17 mouse cellular contexts compared by ENCODE assay signal in the genomic region with DNA sequence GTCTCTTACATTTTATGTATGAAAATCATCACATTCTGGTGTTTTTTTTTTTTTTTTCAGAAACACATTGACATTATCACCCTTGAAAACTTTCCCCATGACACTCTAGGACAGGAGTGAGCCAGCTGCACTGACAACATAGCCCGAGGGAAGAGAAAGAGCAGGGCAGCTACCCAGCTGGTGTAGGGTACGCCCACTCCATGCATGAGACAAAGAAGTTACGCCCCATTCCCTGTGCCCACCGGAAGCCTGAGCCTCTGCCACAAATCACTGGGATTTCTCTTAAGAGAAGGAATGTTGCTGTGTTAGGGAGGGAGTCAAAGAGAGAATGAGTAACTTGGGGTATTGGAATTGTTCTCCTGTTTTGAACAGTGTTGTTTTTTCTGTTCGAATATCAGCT.
DNase-seq lines count a peak whose midpoint lies in the region; TF ChIP-seq lines count a peak whose summit lies in the region.
"Had no signal": no experiment of that assay in that cellular context is flagged by ENCODE, and none has a peak within 500 bp of the region (broad histone marks: within the 10 kb centered on the region; RNA-seq: fewer than 3 reads in every experiment).

No protein-coding gene starts in this region.

- H3K27me3 ChIP-seq in embryonic facial prominence, embryonic 10.5 days (replicated peaks; ENCODE audit: low read depth, poor library complexity, severe bottlenecking), result no peaks in the 10 kb centered on the region
- H3K27me3 ChIP-seq in kidney, adult 2 months (replicated peaks; ENCODE audit: control insufficient read depth, insufficient read depth, low read length), result no peaks in the 10 kb centered on the region; the same call in 1 of the 2 replicates
- H3K27me3 ChIP-seq: intestine, embryonic 15.5 days; liver, embryonic 15.5 days had no signal

- H3K27ac ChIP-seq in embryonic facial prominence, embryonic 10.5 days (replicated peaks), result no peak overlapping the region
- no peak overlapping the region for H3K27ac ChIP-seq in kidney, adult 2 months (ENCODE audit: insufficient read depth, low read depth, low read length)
- H3K27ac ChIP-seq: intestine, embryonic 15.5 days; liver, embryonic 15.5 days had no signal

- no peaks in the 10 kb centered on the region for H3K9me3 ChIP-seq in embryonic facial prominence, embryonic 10.5 days
- H3K9me3 ChIP-seq: intestine, embryonic 15.5 days; liver, embryonic 15.5 days had no signal

- WGBS in embryonic facial prominence, embryonic 10.5 days, result 32% methylated on average over 5 of the region's 5 CpGs
- 46% methylated on average over 5 of the region's 5 CpGs for WGBS in kidney, adult 2 months

- H3K36me3 ChIP-seq in embryonic facial prominence, embryonic 10.5 days (replicated peaks), result no peaks in the 10 kb centered on the region
- no peaks in the 10 kb centered on the region for H3K36me3 ChIP-seq in kidney, adult 2 months (ENCODE audit: control insufficient read depth, insufficient read depth, low read length)
- H3K36me3 ChIP-seq: intestine, embryonic 15.5 days; liver, embryonic 15.5 days had no signal

- H3K4me1 ChIP-seq in embryonic facial prominence, embryonic 10.5 days, result peaks cover 3% of the 10 kb centered on the region; the same call in 1 of the 2 replicates
- no peaks in the 10 kb centered on the region for H3K4me1 ChIP-seq in kidney, adult 2 months (ENCODE audit: control insufficient read depth, insufficient read depth, low read length)
- H3K4me1 ChIP-seq: intestine, embryonic 15.5 days; liver, embryonic 15.5 days had no signal

- TF ChIP-seq POLR2A in kidney, adult 2 months (IDR thresholded peaks at IDR 0.05; ENCODE audit: low read depth, low read length), result no peak

- no peak overlapping the region for H3K4me3 ChIP-seq in embryonic facial prominence, embryonic 10.5 days
- no peak overlapping the region for H3K4me3 ChIP-seq in kidney, adult 2 months (ENCODE audit: insufficient read depth, low read depth, low read length)
- H3K4me3 ChIP-seq: intestine, embryonic 15.5 days; liver, embryonic 15.5 days had no signal

- DNase-seq in heart, adult 11 months, result peak; percentile 71
- no peak for DNase-seq in heart, postnatal 25 days (ENCODE audit: low spot score)
- DNase-seq in 3134 (ENCODE audit: extremely low read depth, insufficient read length, low spot score), result peak; percentile 5
- DNase-seq in embryonic facial prominence, embryonic 10.5 days (ENCODE audit: low spot score), result peak; percentile 22
- peak; percentile 50 for DNase-seq in mesoderm, embryonic 11.5 days (ENCODE audit: low read depth, low spot score)
- no peak for DNase-seq in kidney, adult 2 months
- no peak for DNase-seq in frontal cortex, postnatal 25 days (ENCODE audit: low spot score in 2 of 2)
- no peak for DNase-seq in layer of hippocampus, adult 8-10 months (ENCODE audit: low spot score in 2 of 2)
- DNase-seq: adrenal gland, postnatal 25 days; cerebellum, postnatal 36 days; heart, adult 18-20 months; kidney, postnatal 36 days; layer of hippocampus, postnatal 36 days; lung, postnatal 14 days; right cerebral cortex, postnatal 4 days had no signal

- intact Hi-C loops in heart, postnatal 25 days (cut with DNase I), result no loop called here

- no peak for TF ChIP-seq CTCF in kidney, adult 2 months (conservative IDR thresholded peaks at IDR 0.05; ENCODE audit: insufficient read depth, insufficient read length, low read depth, low read length)

Comparison
In these comparisons a context has a peak if more than half of its experiments do, and no peak if none do; other contexts are left out.
1. DNase-seq: peak in heart, adult 11 months (single experiment), 3134 (single experiment), embryonic facial prominence, embryonic 10.5 days (single experiment) and mesoderm, embryonic 11.5 days (single experiment); none in heart, postnatal 25 days (single experiment), kidney, adult 2 months (single experiment), frontal cortex, postnatal 25 days (0 of 2) and layer of hippocampus, adult 8-10 months (0 of 2).